In the genomic region with DNA sequence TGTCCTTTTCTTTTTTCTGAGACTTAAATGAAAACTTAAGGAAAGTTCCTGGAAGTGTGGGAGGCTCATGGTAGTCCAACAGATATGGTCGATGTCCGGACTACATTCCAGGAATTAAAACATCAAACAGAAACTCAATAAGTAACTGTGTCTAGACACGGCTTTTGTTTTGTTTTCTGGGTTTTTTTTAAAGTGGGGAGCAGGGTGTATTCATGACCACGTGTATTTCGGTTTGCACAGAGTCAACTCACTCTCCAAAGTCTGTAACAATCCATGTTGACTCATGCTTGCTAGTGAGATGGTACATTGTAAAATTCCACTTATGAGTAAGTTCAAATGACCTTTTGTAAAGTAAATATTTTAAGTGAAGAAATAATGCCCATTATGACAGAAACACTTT, we compare ENCODE assay signal across 27 mouse cellular contexts. TPM values are rescaled to one million over a fixed set of nuclear protein-coding genes. Genes with fewer than 3 reads are reported as not detected.
DNase-seq lines count a peak whose midpoint lies in the region; ATAC-seq lines count a peak whose summit lies in the region.
"Had no signal": no experiment of that assay in that cellular context is flagged by ENCODE, and none has a peak within 500 bp of the region (broad histone marks: within the 10 kb centered on the region; RNA-seq: fewer than 3 reads in every experiment).

No protein-coding gene starts in this region.

- H3K27ac ChIP-seq in midbrain, embryonic 10.5 days (replicated peaks) = no peak overlapping the region
- H3K27ac ChIP-seq in hindbrain, embryonic 16.5 days (ENCODE audit: low read depth, low read length) = no peak overlapping the region
- H3K27ac ChIP-seq: embryonic facial prominence, embryonic 12.5 days; embryonic facial prominence, embryonic 15.5 days; forebrain, embryonic 12.5 days; forebrain, embryonic 15.5 days; heart, embryonic 15.5 days; hindbrain, embryonic 10.5 days; hindbrain, embryonic 13.5 days; hindbrain, postnatal 0 days; intestine, embryonic 15.5 days had no signal

- peak; percentile 69 for DNase-seq in 3T3-L1 (ENCODE audit: low read depth, low spot score)
- DNase-seq in kidney, adult 11 months = no peak
- DNase-seq in midbrain, embryonic 10.5 days (ENCODE audit: low spot score) = no peak
- DNase-seq: adrenal gland, postnatal 10 days; cerebellum, adult 11 months; cerebellum, adult 2 months; cerebellum, adult 9-11 months; cerebellum, postnatal 25 days; gastrocnemius, postnatal 25 days; heart, adult 18-20 months; heart, postnatal 10 days; heart, postnatal 36 days had no signal

- no peaks in the 10 kb centered on the region for H3K36me3 ChIP-seq in midbrain, embryonic 10.5 days
- H3K36me3 ChIP-seq in hindbrain, embryonic 16.5 days (ENCODE audit: control insufficient read depth, insufficient read depth, low read length) = no peaks in the 10 kb centered on the region
- H3K36me3 ChIP-seq: embryonic facial prominence, embryonic 12.5 days; embryonic facial prominence, embryonic 15.5 days; forebrain, embryonic 12.5 days; forebrain, embryonic 15.5 days; heart, embryonic 12.5 days; heart, embryonic 15.5 days; hindbrain, embryonic 10.5 days; hindbrain, embryonic 13.5 days; intestine, embryonic 15.5 days had no signal

- no peaks in the 10 kb centered on the region for H3K9me3 ChIP-seq in midbrain, embryonic 10.5 days (replicated peaks)
- H3K9me3 ChIP-seq in hindbrain, embryonic 16.5 days (ENCODE audit: control insufficient read depth, low read length) = no peaks in the 10 kb centered on the region
- H3K9me3 ChIP-seq: embryonic facial prominence, embryonic 12.5 days; embryonic facial prominence, embryonic 15.5 days; forebrain, embryonic 12.5 days; forebrain, embryonic 15.5 days; heart, embryonic 12.5 days; heart, embryonic 15.5 days; hindbrain, embryonic 10.5 days; hindbrain, embryonic 13.5 days; intestine, embryonic 15.5 days had no signal

- peak; percentile 24 for ATAC-seq in CD4-positive, CD25-positive, alpha-beta regulatory T cell, adult 4 months
- ATAC-seq in activated CD4-positive, CD25-positive, alpha-beta regulatory T cell, adult 4 months = peak; percentile 37
- peak; percentile 41 for ATAC-seq in inflammation-experienced regulatory T-cells, adult 6 months
- ATAC-seq in hindbrain, embryonic 16.5 days = no peak
- ATAC-seq: forebrain, embryonic 15.5 days; hindbrain, postnatal 0 days; intestine, embryonic 15.5 days had no signal

- no peaks in the 10 kb centered on the region for H3K4me1 ChIP-seq in midbrain, embryonic 10.5 days
- H3K4me1 ChIP-seq in hindbrain, embryonic 16.5 days (ENCODE audit: control insufficient read depth, insufficient read depth, low read depth, low read length) = no peaks in the 10 kb centered on the region
- H3K4me1 ChIP-seq: embryonic facial prominence, embryonic 12.5 days; embryonic facial prominence, embryonic 15.5 days; forebrain, embryonic 12.5 days; forebrain, embryonic 15.5 days; heart, embryonic 12.5 days; heart, embryonic 15.5 days; hindbrain, embryonic 10.5 days; hindbrain, embryonic 13.5 days; intestine, embryonic 15.5 days had no signal

- no peak overlapping the region for H3K4me3 ChIP-seq in midbrain, embryonic 10.5 days
- H3K4me3 ChIP-seq in hindbrain, embryonic 16.5 days (ENCODE audit: low read length) = no peak overlapping the region
- H3K4me3 ChIP-seq: embryonic facial prominence, embryonic 12.5 days; embryonic facial prominence, embryonic 15.5 days; erythroblast, embryonic 14.5 days; forebrain, embryonic 12.5 days; forebrain, embryonic 15.5 days; heart, embryonic 12.5 days; heart, embryonic 15.5 days; hindbrain, embryonic 10.5 days; hindbrain, embryonic 13.5 days; intestine, embryonic 15.5 days had no signal

- no peak overlapping the region for H3K4me2 ChIP-seq in hindbrain, embryonic 16.5 days (ENCODE audit: low read length)
- H3K4me2 ChIP-seq: embryonic facial prominence, embryonic 12.5 days; embryonic facial prominence, embryonic 15.5 days; forebrain, embryonic 12.5 days; forebrain, embryonic 15.5 days; heart, embryonic 12.5 days; heart, embryonic 15.5 days; hindbrain, embryonic 13.5 days; intestine, embryonic 15.5 days had no signal

- H3K27me3 ChIP-seq in midbrain, embryonic 10.5 days (ENCODE audit: low read depth, poor library complexity, severe bottlenecking) = no peaks in the 10 kb centered on the region
- H3K27me3 ChIP-seq in hindbrain, embryonic 16.5 days (replicated peaks; ENCODE audit: control insufficient read depth, insufficient read depth, low read length) = no peaks in the 10 kb centered on the region
- H3K27me3 ChIP-seq: embryonic facial prominence, embryonic 12.5 days; embryonic facial prominence, embryonic 15.5 days; forebrain, embryonic 12.5 days; forebrain, embryonic 15.5 days; heart, embryonic 12.5 days; heart, embryonic 15.5 days; hindbrain, embryonic 13.5 days; intestine, embryonic 15.5 days had no signal

- WGBS in midbrain, embryonic 10.5 days = 85% methylated on average over 5 of the region's 5 CpGs
- WGBS in hindbrain, embryonic 16.5 days = 82% methylated on average over 5 of the region's 5 CpGs

- H3K9ac ChIP-seq in hindbrain, embryonic 16.5 days (ENCODE audit: low read depth, low read length) = no peak overlapping the region
- H3K9ac ChIP-seq: embryonic facial prominence, embryonic 12.5 days; embryonic facial prominence, embryonic 15.5 days; forebrain, embryonic 12.5 days; forebrain, embryonic 15.5 days; heart, embryonic 12.5 days; heart, embryonic 15.5 days; hindbrain, embryonic 13.5 days; intestine, embryonic 15.5 days had no signal

RNA-seq across cellular contexts. Expression of a gene that starts 54.8 kb away (rescaled TPM):
- 10 to 100 TPM; 21.2 to 27.5 TPM for polyA plus RNA-seq in CD4-positive, CD25-positive, alpha-beta regulatory T cell, adult 4 months (2017; shearing (Covaris generic))
- 10 to 100 TPM; 22.8 to 25.8 TPM for polyA plus RNA-seq in activated CD4-positive, CD25-positive, alpha-beta regulatory T cell, adult 4 months (2017; shearing (Covaris generic))
- 10 to 100 TPM; 20.6 to 31.7 (median 25.7) TPM for polyA plus RNA-seq in inflammation-experienced regulatory T-cells, adult 6 months (2017; shearing (Covaris generic))
- polyA plus RNA-seq in midbrain, embryonic 10.5 days (2016; fragmentation: Nextera tagmentation; extraction: Ambion mirVana) = 58.6 and 62.4 TPM in 2 replicates
- 35.6 and 36.0 TPM in 2 replicates for polyA plus RNA-seq in hindbrain, embryonic 16.5 days (2015; fragmentation: Nextera tagmentation; extraction: Ambion mirVana)
